Mouse (Mus musculus): ENCODE measurements around the gene 2610318N02Rik. TPM values are rescaled to one million over a fixed set of nuclear protein-coding genes. Genes with fewer than 3 reads are reported as not detected.
A peak's percentile ranks its signal among the peaks of the same experiment; 100 is the strongest.
"Not testable (repeated sequence)": the region's sequence is repeated elsewhere in the genome, so short reads cannot be mapped to it uniquely, and the experiment has no call there.

The 2610318N02Rik gene
- total RNA-seq (2021) (1 to 10 TPM; 1.2 to 1.9 TPM), polyA plus RNA-seq (2012; rRNA removed) (0.30 and 0.75 TPM in 2 replicates)
- long read RNA-seq, partial matches to known transcripts, result 0 of 1 reads
- long read RNA-seq, other reads (novel, unspliced or antisense), result 0 of 1 reads

- peak; percentile 88 for DNase-seq
These were observed at the start of gene 2610318N02Rik for GRCm38 (mm10) chr16:17124871-17125520. Gene 2610318N02Rik, minus strand, starts transcription at chr16:17125167.

DNA sequence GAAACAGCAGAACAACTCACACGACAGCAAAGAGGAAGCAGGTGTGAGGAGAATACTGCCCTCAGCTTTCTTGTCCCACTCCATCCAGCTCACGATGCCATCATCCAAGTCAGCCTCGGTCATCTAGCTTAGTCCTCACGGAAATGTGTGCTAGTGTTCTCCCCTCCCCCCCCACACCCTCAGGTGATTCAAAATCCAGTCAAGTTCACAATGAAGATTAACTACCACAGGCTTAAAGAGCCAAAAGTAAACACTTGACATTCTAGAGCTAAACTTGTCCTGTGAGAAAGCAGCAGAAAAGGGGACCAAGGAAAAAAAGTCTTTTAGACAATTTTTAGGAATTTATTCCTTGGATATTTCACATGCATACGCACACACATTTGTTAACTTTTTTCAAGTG is 43.1 kb upstream of the 2610318N02Rik start:
- no peak for DNase-seq

DNA sequence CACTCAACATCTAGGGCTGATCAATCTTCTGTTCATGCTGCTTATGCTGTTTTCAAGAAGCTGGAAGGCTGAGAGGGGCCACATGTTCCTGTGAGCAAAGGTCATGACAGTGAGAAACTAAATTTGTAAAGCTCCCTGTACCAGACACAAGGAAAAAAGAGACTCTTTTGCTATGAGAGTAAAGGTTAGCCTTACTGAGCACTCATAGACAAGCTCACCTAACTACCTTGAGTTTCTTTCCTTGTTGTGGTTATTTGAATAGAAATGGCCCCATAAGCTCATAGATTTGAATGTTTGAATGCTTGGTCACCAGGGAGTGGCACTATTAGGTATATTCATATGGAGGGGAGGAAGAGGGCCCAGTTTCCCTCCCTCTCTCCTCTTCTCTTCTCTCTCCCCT is 42.2 kb upstream of the 2610318N02Rik start:
- DNase-seq, result no peak

DNA sequence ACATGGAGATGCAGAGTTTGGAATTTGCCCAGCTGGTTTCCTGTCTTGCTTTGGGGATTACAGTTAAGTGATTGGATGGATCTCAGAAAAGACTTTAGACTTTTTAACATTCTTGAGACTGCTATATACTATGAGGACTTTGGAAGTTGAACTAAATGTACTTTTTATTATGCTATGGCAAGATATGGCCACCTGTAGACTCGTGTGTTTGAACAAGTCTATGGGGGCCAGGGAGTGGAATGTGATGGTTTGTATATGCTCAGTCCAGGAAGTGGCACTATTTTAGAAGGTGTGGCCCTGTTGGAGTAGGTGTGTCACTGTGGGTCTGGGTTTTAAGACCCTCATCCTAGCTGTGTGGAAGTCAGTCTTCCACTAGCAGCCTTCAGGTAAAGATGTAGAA is 40.5 kb upstream of the 2610318N02Rik start:
- DNase-seq, result not testable (repeated sequence)

DNA sequence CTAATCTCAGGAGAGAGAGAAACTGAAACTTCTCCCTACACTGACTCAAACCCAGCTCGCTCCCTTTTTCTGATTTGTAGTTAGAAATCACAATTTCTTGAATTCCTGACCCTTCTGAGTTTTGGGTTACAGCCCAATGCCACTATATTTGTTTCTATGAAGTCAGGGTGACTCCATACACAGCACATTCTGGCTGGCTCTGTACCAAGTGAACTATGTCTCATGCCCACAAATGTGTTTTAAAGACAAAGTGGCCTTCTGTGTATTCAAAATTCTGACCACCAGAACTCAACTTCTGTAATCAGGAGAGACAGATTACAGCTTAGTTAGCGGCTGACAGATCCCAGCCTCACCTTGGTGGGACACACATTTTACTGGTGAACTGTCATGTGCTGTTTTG is 29.4 kb upstream of the 2610318N02Rik start:
- peak; percentile 63 for DNase-seq

DNA sequence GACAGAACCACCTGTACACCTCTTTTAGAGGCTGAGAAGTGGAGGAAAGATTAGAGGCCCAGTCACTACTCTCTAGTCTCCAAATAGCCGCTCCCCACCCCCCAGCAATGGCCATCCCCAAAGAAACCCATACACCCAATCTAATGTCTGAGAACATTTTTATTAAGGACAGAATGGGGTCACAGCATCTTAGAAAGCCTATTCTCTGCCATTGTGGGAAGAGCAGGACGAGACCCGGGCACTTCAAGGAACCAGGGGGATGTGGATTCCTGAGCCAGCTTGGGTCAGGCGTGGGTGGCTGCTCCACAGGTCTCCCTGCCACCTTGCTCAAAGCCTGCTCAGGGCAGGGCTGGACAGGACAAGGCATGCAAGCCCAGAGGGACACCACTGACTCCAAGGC is 26.9 kb upstream of the 2610318N02Rik start:
- no peak for DNase-seq

GRCm38 (mm10) chr16:17150520-17151258 is 25.7 kb upstream of the 2610318N02Rik start:
- DNase-seq, result no peak

DNA sequence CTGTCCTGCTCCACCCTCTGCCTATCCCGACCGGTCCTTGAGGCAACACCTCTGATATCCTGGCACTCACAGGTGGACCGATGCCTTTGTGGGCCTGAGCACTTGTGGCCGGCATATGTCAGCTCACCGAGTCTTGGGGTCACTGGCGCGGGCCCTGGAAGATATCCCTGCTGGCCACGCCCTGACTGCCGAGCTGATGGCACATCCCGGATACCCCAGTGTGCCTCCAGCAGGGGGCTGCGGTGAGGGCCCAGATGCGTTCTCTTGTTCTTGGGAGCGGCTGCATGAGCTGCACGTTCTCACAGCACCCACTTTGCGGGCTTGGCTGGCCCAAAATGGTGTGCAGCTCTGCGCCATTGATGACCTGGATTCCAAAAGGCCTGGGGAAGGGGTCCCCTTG is 23.1 kb upstream of the 2610318N02Rik start:
- peak; percentile 27 for DNase-seq

DNA sequence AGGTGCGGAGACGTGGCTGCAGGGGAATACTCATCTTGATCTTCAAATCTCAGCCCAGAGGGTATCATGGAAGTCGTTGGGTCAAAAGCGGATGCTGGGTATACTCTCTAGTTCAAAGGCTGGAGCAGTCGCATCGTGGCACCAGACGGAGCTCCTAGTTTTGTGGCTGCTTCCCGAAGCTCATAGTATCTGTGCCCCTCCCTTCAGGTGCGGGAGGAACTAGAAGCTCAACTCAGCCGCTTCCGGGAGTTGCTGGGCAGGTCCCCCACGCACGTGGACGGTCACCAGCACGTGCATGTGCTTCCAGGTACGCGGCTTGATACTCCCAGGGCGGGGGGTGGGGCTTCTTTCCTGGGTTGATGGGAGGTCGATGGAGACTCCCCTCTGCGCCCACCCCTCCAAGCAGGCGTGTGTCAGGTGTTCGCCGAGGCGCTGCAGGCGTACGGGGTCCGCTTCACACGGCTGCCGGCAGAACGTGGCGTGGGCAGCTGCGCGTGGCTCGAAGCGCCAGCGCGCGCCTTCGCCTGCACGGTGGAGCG is 22.5 kb upstream of the 2610318N02Rik start:
- DNase-seq, result no peak

- DNase-seq, result peak; percentile 88
These were observed 21.8 kb upstream of the 2610318N02Rik start, which contains the start of gene Ccdc116 for GRCm38 (mm10) chr16:17146772-17147235. Gene Ccdc116, minus strand, starts transcription at chr16:17147229.

- no peak for DNase-seq
These were observed 19.4 kb upstream of the 2610318N02Rik start, which contains the start of gene Ydjc for GRCm38 (mm10) chr16:17144339-17144738. Gene Ydjc, plus strand, starts transcription at chr16:17144621.

GRCm38 (mm10) chr16:17137355-17137754 is 12.4 kb upstream of the 2610318N02Rik start:
- DNase-seq, result no peak

GRCm38 (mm10) chr16:17132906-17133200 is 7.9 kb upstream of the 2610318N02Rik start:
- DNase-seq, result no peak

DNA sequence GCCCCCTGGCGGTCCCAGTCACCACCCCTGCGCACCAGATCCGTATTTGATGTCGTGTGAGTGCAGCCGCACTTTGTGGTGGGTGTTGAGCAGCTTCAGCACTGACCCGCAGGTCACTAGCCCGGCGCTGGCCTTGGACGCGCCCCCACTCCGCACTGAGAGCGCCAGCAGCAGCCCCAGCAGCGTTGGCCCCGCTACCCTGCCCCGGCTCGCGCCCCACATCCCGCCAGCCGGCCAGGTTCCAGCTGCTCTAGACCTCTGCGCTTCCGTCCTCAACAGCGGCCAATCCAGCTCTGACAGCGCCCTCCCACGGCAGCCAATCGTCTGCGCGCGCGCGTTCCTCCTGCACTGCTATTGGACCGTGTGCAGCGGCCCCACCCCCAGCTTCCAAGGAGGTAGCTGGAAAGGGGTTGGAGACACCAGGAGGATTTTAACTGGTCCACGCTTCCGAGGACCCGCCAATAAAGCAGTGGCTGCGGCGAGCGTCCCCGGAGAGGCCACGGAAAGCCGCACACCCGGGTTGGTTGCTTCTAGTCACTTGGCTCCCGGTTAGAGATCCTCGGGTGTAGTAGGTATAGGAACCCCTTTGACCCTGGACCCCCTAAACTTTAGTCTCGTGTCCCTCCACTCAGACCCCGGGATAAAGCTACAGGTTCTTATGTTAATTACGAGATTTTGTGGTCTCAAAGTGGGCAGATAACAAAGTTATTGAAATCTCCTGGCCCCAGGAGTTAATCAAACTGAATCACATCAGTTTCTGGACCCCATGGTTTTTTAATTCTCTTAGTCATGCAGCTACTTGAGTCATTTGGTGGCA is 7.3 kb upstream of the 2610318N02Rik start, which contains the start of gene Sdf2l1:
TSS of gene Sdf2l1 (minus strand) at position 295 of the 817 bp plus-strand sequence.
- peak; percentile 98 for DNase-seq

DNA sequence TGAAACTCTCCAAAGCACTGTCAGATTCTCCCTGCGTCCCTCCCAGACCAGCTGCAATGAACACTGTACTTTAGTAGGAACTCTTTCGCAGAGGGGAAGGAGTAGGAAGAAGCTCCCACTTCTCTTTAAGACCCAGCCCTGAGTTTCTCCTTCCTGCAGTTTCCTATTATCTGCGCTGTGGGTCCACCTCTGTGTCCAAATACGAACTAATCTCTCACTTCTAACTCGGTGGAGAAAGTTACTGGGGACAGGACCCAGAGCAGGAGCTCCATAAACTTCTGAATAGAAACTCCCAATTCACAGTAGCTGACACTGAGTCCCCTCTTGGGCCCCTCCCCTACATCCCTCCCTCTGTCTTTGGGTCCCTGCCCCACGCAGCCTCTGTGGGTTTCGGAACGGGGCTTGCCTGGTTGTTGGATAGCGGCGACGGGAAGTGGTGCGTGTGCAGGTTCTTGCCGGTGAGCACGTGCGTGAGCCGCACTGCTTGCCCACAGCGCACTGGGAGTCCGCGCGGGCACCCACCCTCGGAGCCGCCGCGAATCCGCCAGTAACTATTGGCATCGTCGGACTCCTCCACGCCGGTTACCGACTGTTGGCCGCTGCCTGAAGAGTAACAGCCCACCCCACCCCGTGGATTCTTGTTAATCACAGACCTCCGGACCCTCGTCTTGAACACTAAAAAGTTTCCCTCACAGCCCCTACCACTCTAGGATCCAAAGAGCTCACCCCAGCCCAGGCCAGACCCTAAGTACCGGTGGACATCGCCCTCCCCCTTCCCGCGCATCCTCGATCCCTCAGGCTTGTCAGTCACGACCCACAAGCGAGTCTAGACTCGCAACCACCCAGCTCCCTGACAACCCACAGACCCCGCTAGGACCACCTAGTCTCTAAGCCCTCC is 6.5 kb upstream of the 2610318N02Rik start:
- DNase-seq, result no peak

- peak; percentile 69 for DNase-seq
These were observed 2.3 kb upstream of the 2610318N02Rik start for GRCm38 (mm10) chr16:17127292-17127691.

- no peak for DNase-seq
These were observed 672 bp downstream of the 2610318N02Rik start for GRCm38 (mm10) chr16:17124119-17124870.

- no peak for DNase-seq
These were observed 3.4 kb downstream of the 2610318N02Rik start for GRCm38 (mm10) chr16:17121569-17121968.

DNA sequence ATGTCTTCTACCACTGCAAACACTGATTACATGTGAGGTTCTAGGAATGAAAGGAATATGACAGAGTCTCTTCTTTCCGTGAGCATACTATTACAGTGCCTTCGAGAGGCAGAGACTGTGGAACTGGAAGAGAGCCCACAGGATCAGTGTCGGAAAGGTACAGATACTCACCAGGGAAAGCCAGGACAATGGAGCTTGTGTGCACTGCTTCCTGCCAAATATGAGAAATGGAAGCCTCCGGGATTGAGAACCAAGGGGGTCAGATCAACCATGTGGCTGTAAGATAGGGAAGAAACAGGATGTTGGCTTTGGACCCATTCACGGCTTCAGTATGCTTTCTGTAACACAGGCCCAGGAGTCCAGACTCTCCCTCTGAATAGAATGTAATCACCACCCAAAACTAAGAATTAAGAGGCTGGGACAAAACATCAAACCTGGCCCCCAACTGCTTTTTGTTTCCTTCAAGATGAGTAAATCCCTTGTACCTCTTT is 7.6 kb downstream of the 2610318N02Rik start:
- no peak for DNase-seq
